Mouse (Mus musculus) limb, embryonic 12.5 days (tissue): ENCODE data around the gene Plekhj1. TPM values are rescaled to one million over a fixed set of nuclear protein-coding genes. Genes with fewer than 3 reads are reported as not detected.
"Not testable (repeated sequence)": the region's sequence is repeated elsewhere in the genome, so short reads cannot be mapped to it uniquely, and the experiment has no call there.

Experiments
- ATAC-seq: fragments of 200-750 bp; cut with Nextera tagmentation; 2 replicates; pipeline ENCODE4 v1.8.0; 2017; ENCODE audit warnings: low read depth, moderate TSS enrichment; ENCODE audit not compliant: insufficient number of reproducible peaks, insufficient read depth, low FRiP score, low TSS enrichment
- H3K27ac ChIP-seq: fragments of 300-500 bp; sonication (generic); 2 replicates; pipeline ENCODE4 v1.5.1; 2016; ENCODE audit warnings: mild to moderate bottlenecking, moderate library complexity
- H3K27me3 ChIP-seq: fragments of 300-500 bp; sonication (generic); 2 replicates; pipeline ENCODE4 v1.6.1; 2016; ENCODE audit warnings: mild to moderate bottlenecking, moderate library complexity
- H3K36me3 ChIP-seq: fragments of 300-500 bp; sonication (generic); 2 replicates; pipeline ENCODE4 v1.6.1; 2016; ENCODE audit warnings: mild to moderate bottlenecking, moderate library complexity
- H3K4me1 ChIP-seq: fragments of 300-500 bp; sonication (generic); replicated peaks from 2 replicates; pipeline ENCODE4 v1.6.1; 2016
- H3K4me2 ChIP-seq: fragments of 300-500 bp; sonication (generic); 2 replicates; pipeline ENCODE4 v1.6.1; 2016; ENCODE audit warnings: mild to moderate bottlenecking, moderate library complexity
- H3K4me3 ChIP-seq: fragments of 300-500 bp; sonication (generic); replicated peaks from 2 replicates; pipeline ENCODE4 v1.5.1; 2016; ENCODE audit warnings: mild to moderate bottlenecking
- H3K9ac ChIP-seq: fragments of 300-500 bp; sonication (generic); replicated peaks from 2 replicates; pipeline ENCODE4 v1.6.1; 2016; ENCODE audit warnings: mild to moderate bottlenecking, moderate library complexity
- H3K9me3 ChIP-seq: fragments of 300-500 bp; sonication (generic); 2 replicates; pipeline ENCODE4 v1.6.1; 2016; ENCODE audit warnings: mild to moderate bottlenecking, moderate library complexity
- WGBS: fragments of 180-500 bp; shearing (Covaris S2); methylation state at CpG from one replicate; pipeline ENCODE4 v1.1.7; 2016; 5-methylcytosine and 5-hydroxymethylcytosine counted together
- polyA plus RNA-seq: library from polyadenylated mRNA; unstranded; fragments of >200 nt; fragmentation: Nextera tagmentation; extraction: Ambion mirVana; gene quantifications from 2 replicates; pipeline ENCODE4 v1.2.1, GENCODE M21; 2016

The Plekhj1 gene
- polyA plus RNA-seq, 1 experiment from 2014 or later: 144 TPM

GRCm38 (mm10) chr10:80823847-80824643 lies 25.6 kb upstream of the Plekhj1 start:
- no peaks in the 10 kb centered on the region for H3K9me3 ChIP-seq
- no peak overlapping the region for H3K4me3 ChIP-seq
- no peak overlapping the region for H3K9ac ChIP-seq
- peaks cover 13% of the 10 kb centered on the region for H3K4me1 ChIP-seq
- ATAC-seq: no peak
- H3K4me2 ChIP-seq: no peak overlapping the region
- 65% methylated on average over 8 of the region's 8 CpGs for WGBS
- no peaks in the 10 kb centered on the region for H3K27me3 ChIP-seq
- no peak overlapping the region for H3K27ac ChIP-seq
- peaks cover 8% of the 10 kb centered on the region for H3K36me3 ChIP-seq

- H3K9ac ChIP-seq: no peak overlapping the region
- no peaks in the 10 kb centered on the region for H3K27me3 ChIP-seq
- H3K36me3 ChIP-seq: peaks cover 4% of the 10 kb centered on the region; the same call in 1 of the 2 replicates
- no peak overlapping the region for H3K4me3 ChIP-seq
- peaks cover 9% of the 10 kb centered on the region for H3K4me1 ChIP-seq
- H3K9me3 ChIP-seq: no peaks in the 10 kb centered on the region
- H3K4me2 ChIP-seq: no peak overlapping the region
- WGBS: 79% methylated on average over 1 of the region's 1 CpGs
- H3K27ac ChIP-seq: no peak overlapping the region
- ATAC-seq: no peak
Measured at GRCm38 (mm10) chr10:80823316-80823715, 24.9 kb upstream of the Plekhj1 start.

GRCm38 (mm10) chr10:80822528-80822927 lies 24.1 kb upstream of the Plekhj1 start:
- no peaks in the 10 kb centered on the region for H3K9me3 ChIP-seq
- H3K27ac ChIP-seq: no peak overlapping the region
- ATAC-seq: no peak
- H3K27me3 ChIP-seq: no peaks in the 10 kb centered on the region
- 89% methylated on average over 5 of the region's 5 CpGs for WGBS
- H3K4me2 ChIP-seq: no peak overlapping the region
- H3K9ac ChIP-seq: no peak overlapping the region
- H3K36me3 ChIP-seq: no peaks in the 10 kb centered on the region
- H3K4me1 ChIP-seq: peaks cover 2% of the 10 kb centered on the region
- H3K4me3 ChIP-seq: no peak overlapping the region

GRCm38 (mm10) chr10:80821991-80822390 lies 23.6 kb upstream of the Plekhj1 start:
- Histone ChIP-seq H3K27ac (no peak overlapping the region), H3K4me3 (no peak overlapping the region), H3K4me2 (no peak overlapping the region), H3K4me1 (no peaks in the 10 kb centered on the region), H3K9me3 (no peaks in the 10 kb centered on the region), H3K27me3 (no peaks in the 10 kb centered on the region), H3K9ac (no peak overlapping the region), H3K36me3 (no peaks in the 10 kb centered on the region)
- WGBS: 45% methylated on average over 2 of the region's 2 CpGs
- ATAC-seq: no peak

- 50% methylated on average over 3 of the region's 3 CpGs for WGBS
- no peaks in the 10 kb centered on the region for H3K27me3 ChIP-seq
- H3K27ac ChIP-seq: no peak overlapping the region
- no peak overlapping the region for H3K9ac ChIP-seq
- H3K4me2 ChIP-seq: no peak overlapping the region
- no peaks in the 10 kb centered on the region for H3K36me3 ChIP-seq
- H3K4me3 ChIP-seq: no peak overlapping the region
- H3K9me3 ChIP-seq: no peaks in the 10 kb centered on the region
- ATAC-seq: no peak
- no peaks in the 10 kb centered on the region for H3K4me1 ChIP-seq
Measured at GRCm38 (mm10) chr10:80819406-80819805, 21.0 kb upstream of the Plekhj1 start.

GRCm38 (mm10) chr10:80818599-80819281 lies 20.3 kb upstream of the Plekhj1 start:
- H3K9ac ChIP-seq: no peak overlapping the region
- ATAC-seq: no peak
- no peaks in the 10 kb centered on the region for H3K36me3 ChIP-seq
- H3K9me3 ChIP-seq: no peaks in the 10 kb centered on the region
- H3K4me1 ChIP-seq: no peaks in the 10 kb centered on the region
- WGBS: 53% methylated on average over 6 of the region's 6 CpGs
- H3K27me3 ChIP-seq: no peaks in the 10 kb centered on the region
- no peak overlapping the region for H3K4me3 ChIP-seq
- H3K4me2 ChIP-seq: no peak overlapping the region
- no peak overlapping the region for H3K27ac ChIP-seq

- H3K4me1 ChIP-seq, H3K36me3 ChIP-seq, H3K27ac ChIP-seq, ATAC-seq, H3K4me2 ChIP-seq, H3K27me3 ChIP-seq, H3K9me3 ChIP-seq, H3K9ac ChIP-seq, H3K4me3 ChIP-seq: not testable (repeated sequence)
- 83% methylated on average over 7 of the region's 7 CpGs for WGBS
Measured at GRCm38 (mm10) chr10:80817955-80818354, 19.5 kb upstream of the Plekhj1 start.

GRCm38 (mm10) chr10:80817164-80817563 lies 18.7 kb upstream of the Plekhj1 start:
- no peaks in the 10 kb centered on the region for H3K9me3 ChIP-seq
- no peak overlapping the region for H3K4me2 ChIP-seq
- 73% methylated on average over 2 of the region's 2 CpGs for WGBS
- no peak overlapping the region for H3K9ac ChIP-seq
- no peak overlapping the region for H3K27ac ChIP-seq
- no peak overlapping the region for H3K4me3 ChIP-seq
- no peak for ATAC-seq
- H3K36me3 ChIP-seq: no peaks in the 10 kb centered on the region
- no peaks in the 10 kb centered on the region for H3K4me1 ChIP-seq
- peaks cover 6% of the 10 kb centered on the region; the same call in 1 of the 2 replicates for H3K27me3 ChIP-seq

- WGBS: 79% methylated on average over 3 of the region's 3 CpGs
Measured at GRCm38 (mm10) chr10:80816303-80816702, 17.9 kb upstream of the Plekhj1 start.

GRCm38 (mm10) chr10:80814800-80815199 lies 16.4 kb upstream of the Plekhj1 start:
- 74% methylated on average over 7 of the region's 7 CpGs for WGBS
- ATAC-seq: no peak

More at GRCm38 (mm10) chr10:80816303-80816702, 17.9 kb upstream of the Plekhj1 start:
- H3K27me3 ChIP-seq: peaks cover 13% of the 10 kb centered on the region
- H3K9me3 ChIP-seq, H3K27ac ChIP-seq, ATAC-seq, H3K9ac ChIP-seq, H3K4me1 ChIP-seq, H3K4me3 ChIP-seq, H3K4me2 ChIP-seq, H3K36me3 ChIP-seq: not testable (repeated sequence)

GRCm38 (mm10) chr10:80813366-80813765 lies 14.9 kb upstream of the Plekhj1 start, which contains the start of gene Jsrp1:
Jsrp1 (minus strand) TSS chr10:80813498.
- no peak within 1 kb of the TSS for H3K4me3 ChIP-seq
- H3K4me2 ChIP-seq: no peak within 1 kb of the TSS
- H3K27ac ChIP-seq: no peak within 1 kb of the TSS
- H3K9ac ChIP-seq: 0 out of 2 replicates have a peak within 1 kb of the TSS, but pooled peaks have one; percentile 23
- no peaks in the 10 kb centered on the region for H3K36me3 ChIP-seq
- 72% methylated on average over 4 of the region's 4 CpGs for WGBS
- peaks cover 41% of the 10 kb centered on the region for H3K27me3 ChIP-seq
- no peak for ATAC-seq
- H3K9me3 ChIP-seq: no peaks in the 10 kb centered on the region
- H3K4me1 ChIP-seq: peaks cover 16% of the 10 kb centered on the region

More at GRCm38 (mm10) chr10:80814800-80815199, 16.4 kb upstream of the Plekhj1 start:
- no peak overlapping the region for H3K27ac ChIP-seq
- H3K9me3 ChIP-seq: no peaks in the 10 kb centered on the region
- H3K4me3 ChIP-seq: no peak overlapping the region
- H3K9ac ChIP-seq: no peak overlapping the region
- H3K27me3 ChIP-seq: peaks cover 28% of the 10 kb centered on the region
- H3K36me3 ChIP-seq: no peaks in the 10 kb centered on the region
- H3K4me1 ChIP-seq: peaks cover 6% of the 10 kb centered on the region; the same call in 1 of the 2 replicates
- H3K4me2 ChIP-seq: no peak overlapping the region
